Mouse (Mus musculus) spleen, postnatal 4 days (tissue): ENCODE measurements around the gene Acss3.

Experiments used
- DNase-seq, 2 experiments: peaks; one replicate each; pipeline ENCODE4 v3.0.0; 2022; ENCODE audit warnings: low spot score in 2 of 2

Acss3 gene

DNA sequence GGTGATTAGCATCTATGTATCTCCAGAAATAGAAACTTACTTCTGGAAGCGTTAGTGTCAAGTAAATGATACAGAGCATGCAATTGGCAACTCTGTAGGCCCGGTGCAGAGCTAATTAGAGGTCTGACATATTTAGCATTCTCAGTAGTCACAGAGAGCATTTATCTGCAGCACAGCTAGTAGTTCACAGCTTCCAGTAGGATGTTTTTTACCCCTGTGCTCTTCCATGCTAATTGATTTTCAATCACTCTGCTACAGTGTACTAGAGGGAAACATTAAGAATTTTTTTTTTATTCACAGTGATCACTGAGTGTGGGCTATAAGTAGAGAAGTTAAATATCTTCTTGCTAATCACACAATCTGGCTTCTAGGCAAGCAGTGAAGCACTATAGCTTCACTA, 112.3 kb downstream of the Acss3 start:
- no peak for DNase-seq

DNA sequence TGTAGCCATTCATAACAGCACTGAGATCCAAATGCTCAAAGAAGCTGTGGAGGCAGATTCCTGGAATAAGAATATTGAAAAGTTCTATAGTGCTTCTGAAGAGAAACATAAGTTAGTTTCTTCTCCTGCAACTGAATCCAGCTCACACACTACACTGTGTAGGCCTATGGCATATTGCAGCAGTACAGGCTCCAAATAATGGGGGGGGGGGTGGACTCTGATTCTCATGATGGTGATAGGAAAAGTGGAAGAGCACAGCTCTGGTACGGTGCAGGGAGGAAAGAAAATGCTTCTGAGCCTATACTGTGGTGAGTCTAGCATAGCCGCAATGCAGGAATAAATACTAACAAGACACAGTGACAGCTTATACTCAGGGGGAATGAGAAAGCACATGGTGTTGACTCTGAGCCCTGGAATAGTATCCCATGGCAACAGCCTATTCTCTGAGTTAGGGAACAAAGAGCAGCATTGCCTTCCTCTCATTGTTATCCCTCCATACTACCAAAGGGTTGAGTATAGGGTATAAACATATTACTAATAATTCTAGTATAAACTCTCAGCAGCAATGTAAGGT, 125.3 kb downstream of the Acss3 start:
- no peak for DNase-seq

DNA sequence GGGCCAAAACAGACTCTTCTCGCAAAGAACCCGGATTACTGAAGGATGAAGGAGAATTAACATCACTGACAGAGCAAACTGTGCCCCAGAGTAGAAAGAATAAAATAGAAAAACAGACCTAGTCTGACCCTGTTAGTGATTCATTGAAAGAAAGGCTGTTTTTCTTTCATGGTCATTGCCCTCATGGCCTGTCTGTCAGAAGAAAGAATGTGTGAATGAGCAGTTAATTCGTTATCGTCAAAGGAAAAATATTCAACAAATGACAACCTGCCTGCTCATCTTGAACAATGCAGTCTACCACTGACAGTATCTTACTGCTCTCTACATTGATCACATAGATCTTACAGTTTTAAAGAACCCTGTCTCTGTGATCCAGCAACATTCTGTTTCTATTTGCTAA, 134.0 kb downstream of the Acss3 start:
- DNase-seq: no peak

DNA sequence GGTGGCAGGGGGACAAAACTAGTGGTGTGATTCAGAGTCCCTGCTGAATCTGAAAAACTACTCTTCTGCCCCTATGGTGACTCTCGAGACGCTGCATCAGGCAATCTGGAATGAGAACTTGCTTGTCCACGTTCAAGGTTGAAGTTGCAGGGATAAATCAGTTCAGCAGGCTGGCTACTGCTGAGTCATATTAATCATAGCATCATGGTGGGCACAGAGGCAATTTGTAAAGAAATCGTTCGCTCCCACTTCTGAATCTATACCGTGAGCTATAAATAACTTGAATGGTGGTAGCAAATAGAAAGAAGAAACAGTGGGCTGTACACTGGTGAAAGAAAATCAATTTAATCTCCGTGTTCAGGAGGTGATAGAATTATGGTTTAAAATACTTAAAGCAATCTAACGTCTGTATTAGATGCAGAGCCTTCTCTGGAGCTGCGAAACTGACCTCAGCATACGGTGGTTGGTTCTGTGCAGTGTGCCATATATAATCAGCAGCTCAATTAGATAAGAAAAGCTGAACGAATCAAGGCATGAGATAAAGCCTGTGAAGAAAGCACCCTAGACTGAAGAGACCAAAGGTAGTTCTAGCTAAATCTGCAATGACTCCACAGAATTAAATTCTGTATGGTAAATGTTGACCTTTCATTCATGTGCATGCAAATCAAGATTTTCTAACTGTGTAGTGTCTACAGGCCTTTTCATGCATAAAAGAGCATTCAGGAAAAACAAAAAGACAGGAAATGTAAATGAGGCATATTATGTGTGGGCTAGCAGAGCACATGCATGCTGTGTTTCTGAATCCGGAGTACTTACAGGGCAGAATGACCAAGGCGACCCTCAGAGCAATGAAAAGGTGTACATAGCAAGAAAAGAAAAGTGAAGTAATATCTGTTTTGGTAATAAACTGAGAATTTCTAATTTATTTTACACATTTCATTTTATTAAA, 148.0 kb downstream of the Acss3 start:
- DNase-seq: no peak

DNA sequence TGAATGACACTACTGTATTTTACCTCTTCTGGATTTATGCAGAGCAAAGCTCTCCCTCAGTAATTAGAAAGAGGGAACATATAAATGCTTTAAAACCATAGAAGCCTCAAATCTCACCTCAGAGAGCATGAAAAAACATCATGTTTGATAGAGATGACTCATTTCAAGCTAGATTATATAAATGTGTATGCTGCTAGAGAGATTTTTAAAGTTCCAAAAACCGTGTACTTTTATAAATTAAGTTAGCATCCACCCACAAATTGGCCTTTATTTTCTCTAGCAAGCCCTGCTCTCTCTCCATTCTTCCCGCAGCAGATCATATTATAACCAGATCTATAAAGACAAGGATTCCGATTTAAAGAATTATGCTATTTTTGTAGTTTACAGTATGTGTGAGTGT, 164.4 kb downstream of the Acss3 start:
- DNase-seq: no peak

DNA sequence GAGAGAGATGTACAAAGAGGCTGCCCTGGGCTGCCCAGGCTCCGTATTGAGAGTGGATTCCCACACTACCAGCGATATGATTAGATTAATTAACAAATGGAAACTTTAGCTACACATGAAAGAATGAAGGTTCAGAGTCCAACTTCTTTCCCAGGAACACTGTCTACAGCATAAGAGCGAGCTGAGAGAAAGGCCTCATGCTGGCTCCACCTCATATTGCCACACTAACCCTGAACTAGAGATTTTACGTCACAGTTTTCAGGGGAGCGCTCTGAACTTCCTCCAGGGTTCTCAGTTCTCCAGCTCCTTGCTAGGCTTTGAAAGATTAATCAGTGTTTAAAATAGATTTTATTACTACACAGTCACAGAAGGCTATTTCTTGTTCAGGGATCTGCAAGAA, 182.1 kb downstream of the Acss3 start:
- no peak for DNase-seq

DNA sequence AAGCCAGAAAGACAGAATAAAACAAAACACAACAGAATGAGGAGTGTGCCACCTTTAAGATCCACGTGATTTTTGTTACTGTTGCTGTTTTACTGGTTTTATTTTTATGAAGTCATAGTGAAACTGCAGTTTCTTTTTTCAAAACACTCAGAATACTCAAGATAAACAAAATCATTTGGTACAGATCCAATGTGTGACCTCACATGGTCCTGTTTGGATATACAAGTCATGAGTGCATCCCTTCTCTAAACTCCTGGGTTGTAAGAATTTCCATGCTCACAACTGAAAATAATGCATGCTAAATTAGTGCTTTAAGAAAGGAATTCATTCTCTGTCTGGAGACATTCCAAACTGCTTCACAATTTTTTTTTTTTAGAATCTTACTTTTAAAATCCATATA, 184.0 kb downstream of the Acss3 start:
- DNase-seq: no peak

DNA sequence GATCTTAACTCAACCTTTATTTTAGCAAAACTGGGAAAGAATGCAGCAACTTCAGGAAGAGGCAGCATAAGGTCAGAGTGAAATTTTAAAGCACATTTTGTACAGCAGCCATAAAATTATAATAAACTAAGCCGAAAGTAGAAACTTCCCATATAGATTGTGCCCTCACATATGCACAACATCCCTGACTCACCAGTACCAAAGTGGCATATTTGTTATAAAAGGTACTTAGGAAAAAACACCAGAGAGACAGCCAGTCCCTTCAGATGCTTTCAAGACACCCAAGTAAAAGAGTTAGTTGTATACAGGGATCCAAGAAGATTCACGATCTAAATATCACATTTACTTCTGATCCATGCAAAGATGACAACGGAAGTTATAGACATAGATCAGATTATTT, 184.6 kb downstream of the Acss3 start:
- DNase-seq: no peak

DNA sequence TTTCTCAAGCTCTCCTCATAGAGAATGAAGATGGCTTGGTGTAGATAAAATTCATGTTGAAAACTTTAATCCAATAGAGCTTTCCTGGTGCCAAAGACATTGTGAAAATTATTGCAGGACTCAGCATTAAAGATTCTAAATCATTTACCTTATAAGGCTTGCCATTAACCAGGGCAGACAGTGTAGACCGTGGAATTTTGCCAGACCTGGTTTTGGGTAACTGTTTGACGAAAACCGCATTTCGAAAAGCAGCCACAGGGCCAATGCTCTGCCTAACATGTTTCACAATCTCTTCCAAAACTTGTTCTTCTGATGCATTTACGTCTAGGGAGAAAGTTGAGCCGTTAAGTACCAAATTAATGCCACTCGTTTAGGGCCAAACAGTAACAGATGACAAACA, 186.5 kb downstream of the Acss3 start:
- no peak for DNase-seq

DNA sequence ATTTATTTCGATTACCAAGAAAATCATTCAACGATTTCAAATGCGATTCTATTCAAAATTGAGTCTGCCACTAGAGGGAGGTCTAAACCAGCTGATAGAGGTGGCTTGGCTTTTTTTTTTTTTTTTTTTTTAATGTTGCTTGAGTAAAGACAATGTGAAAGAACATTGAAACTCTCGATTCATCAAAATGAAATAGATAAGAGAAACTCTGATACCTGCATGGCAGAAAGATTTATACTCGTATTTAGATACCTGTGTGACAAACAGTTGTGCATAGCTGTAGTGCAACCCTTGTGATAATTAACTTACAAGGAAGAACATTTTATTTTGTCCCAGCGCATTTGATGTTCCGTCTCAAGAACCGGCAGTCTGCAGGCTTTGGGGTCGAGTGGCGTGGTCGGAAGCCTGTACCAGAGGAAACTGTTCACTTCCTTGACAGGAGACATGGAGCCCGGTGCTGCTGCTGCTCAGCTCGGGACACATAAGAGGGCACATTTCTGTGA, 190.8 kb downstream of the Acss3 start:
- no peak for DNase-seq

DNA sequence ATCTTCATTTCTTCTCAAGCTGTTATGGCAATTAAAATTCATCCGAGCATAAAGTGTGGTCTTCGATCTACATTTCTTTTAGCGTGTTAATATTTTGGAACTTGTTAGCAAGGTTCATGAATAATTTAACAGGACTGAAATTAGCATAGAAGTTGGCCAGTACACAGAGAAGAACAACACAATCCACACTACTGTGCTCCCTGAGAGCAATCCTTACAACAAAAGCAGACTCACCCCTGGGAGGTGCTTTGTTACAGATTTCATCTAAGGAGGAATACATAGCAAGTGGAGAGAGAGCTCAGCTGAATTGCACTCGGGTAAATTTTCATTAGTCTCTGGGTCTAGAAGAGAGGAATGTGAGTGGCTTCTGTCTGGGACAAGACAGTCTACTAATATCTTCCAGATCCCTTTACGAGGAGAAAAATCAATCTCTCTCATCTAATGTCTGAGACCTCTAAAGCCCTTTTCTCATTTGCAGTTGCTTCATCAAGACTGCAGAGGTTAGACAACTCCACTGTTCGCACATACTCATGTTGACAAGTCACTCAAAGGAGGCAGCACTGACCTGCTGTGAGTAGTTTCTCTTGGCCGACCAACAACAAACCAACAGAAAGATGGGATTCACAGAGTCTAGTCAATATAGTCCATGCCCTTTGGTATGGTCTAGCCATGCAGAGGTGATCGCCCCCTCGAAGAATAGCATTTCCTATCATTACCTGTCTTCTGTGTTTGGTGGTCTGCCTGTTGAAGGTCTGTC, 194.7 kb downstream of the Acss3 start:
- DNase-seq: no peak

DNA sequence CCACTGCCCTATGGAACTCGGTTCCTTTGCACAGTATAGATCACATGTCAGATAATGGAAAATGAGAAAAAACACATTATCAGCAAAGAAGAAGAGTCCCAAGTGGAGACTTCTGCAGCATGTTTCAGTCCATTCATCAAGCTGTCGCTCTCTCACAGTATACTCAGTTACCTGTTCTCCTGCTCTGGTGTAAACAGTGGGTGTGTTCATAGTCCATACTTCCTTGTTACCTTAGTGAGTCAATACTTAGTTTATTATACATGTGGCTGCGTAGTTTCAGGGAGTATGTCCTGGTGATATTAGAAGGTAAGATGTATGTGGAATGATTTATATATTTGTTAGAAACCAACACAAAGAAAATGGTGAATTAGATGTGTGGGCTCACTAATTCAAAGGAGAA, 198.7 kb downstream of the Acss3 start:
- DNase-seq: no peak

DNA sequence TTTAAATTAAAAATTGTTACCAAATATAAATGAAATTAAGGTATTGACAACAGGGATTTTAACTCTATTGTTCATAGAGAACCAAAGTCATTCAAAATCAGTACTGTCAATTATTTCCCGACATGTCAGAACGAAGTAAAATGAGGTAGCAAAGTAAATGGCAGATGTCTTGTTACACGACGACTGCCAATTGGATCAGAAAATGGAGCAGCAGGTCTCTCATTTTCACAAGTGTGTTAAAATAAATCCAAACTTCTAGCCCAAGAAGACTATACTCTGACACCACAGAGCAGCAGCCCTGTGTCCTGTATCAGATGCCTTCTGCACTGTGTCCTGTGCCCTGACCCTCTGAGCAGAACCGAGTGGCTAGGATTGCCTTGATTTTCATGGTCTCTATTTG, 199.1 kb downstream of the Acss3 start:
- no peak for DNase-seq

DNA sequence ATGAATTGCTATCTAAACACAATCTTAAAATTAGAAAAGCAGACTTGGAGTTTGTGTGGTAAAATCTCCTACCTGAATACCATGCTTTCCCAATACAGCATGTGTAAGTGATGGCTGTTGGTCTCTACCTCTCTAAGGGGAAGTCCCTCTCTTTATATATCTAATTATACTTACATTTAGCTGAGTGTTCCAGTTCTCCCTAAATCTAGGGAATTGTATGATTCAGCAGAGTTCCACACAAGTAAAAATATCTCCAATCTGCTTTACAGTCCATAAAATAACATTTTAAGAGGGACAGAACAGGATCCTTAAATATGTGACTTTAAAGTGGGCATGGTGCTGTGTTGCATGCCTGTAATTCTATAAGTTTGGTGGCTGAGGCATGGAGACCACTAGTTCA, 208.6 kb downstream of the Acss3 start:
- no peak for DNase-seq

DNA sequence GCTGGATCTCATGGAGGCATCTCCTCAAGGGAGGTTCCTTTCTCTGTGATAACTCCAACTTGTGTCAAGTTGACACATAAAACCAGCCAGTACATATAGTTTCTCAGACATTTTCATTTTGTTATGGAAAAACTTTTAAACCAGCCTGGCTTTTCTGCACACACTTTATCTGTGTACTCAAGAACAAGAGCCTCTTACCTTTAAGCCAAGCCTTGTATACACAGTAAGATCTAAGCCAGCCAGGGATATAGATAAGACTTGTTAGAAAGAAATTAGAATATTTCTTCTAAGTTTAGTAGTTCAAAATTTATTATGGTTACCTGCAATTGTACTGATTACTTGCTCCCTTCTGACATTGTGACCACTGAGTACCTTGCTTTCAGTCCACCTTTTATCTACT, 209.2 kb downstream of the Acss3 start:
- no peak for DNase-seq

DNA sequence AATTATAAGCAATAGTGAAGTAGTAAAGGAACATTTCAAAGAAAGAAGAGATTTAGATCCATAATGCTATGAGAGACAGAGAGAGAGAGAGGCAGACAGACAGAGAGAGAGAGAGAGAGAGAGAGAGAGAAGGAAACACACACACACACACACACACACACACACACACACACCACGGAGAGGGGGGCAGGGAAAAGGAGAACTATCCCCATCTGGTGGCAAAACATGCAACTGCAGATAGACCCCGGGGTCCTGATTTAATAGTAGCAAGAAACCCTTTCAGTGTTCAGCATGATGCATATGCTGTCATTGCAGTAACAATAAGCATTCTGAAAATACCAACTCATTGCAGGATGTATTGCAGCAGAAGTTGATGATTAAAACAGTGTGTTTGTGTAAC, 210.4 kb downstream of the Acss3 start:
- DNase-seq: no peak

DNA sequence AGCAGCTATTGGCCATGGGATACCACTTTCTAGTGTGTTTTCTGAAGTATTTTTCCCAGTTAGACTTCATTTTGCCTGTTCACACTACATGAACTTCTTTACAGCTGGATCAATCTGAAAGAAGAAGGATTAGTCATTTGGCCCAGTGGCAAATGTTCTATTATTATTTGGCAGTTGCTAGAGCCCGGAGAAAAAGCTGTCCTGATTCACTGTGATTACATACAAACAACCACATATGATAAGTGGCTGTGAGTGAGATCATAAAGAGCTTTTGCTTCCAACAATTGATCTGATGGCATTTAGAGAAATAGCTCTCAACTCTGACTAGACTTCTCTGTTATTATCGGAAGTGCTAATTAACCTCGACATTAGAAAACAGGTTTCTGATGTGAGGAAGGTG, 213.4 kb downstream of the Acss3 start:
- DNase-seq: no peak

DNA sequence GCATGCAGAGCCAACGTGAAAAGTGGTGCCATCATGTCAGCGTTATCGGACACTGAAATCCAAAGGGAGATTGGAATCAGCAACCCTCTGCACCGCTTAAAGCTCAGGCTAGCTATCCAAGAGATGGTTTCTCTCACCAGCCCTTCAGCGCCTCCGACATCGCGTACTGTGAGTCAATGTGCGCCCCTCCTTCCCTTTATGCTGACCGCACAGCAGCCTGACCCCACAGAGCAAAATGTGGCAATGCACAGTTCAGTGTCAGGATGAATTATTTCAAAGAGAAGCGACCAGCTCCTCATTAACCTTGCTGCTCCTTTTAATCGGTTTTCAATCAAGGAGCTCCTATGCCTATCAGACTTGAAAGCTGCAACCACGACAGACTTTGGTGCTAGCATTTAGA, 227.1 kb downstream of the Acss3 start:
- DNase-seq: no peak
